13 mouse cellular contexts compared by ENCODE assay signal in genomic region chr19:40813385-40813784, GRCm38 (mm10). TPM values are rescaled to one million over a fixed set of nuclear protein-coding genes. Genes with fewer than 3 reads are reported as not detected.
DNase-seq lines count a peak whose midpoint lies in the region; ATAC-seq lines count a peak whose summit lies in the region.
"Had no signal": no experiment of that assay in that cellular context is flagged by ENCODE, and none has a peak within 500 bp of the region (broad histone marks: within the 10 kb centered on the region; RNA-seq: fewer than 3 reads in every experiment).

No protein-coding gene starts in this region.

- no peaks in the 10 kb centered on the region for H3K9me3 ChIP-seq in liver, embryonic 11.5 days (ENCODE audit: control insufficient read depth, low read length)
- H3K9me3 ChIP-seq in hindbrain, embryonic 16.5 days (ENCODE audit: control insufficient read depth, low read length): no peaks in the 10 kb centered on the region
- H3K9me3 ChIP-seq: embryonic facial prominence, embryonic 10.5 days; hindbrain, embryonic 12.5 days had no signal

- H3K4me2 ChIP-seq in liver, embryonic 11.5 days: peak overlapping the region; percentile 70
- H3K4me2 ChIP-seq in hindbrain, embryonic 16.5 days (ENCODE audit: low read length): no peak overlapping the region
- H3K4me2 ChIP-seq: hindbrain, embryonic 12.5 days had no signal

- DNase-seq in embryo, embryonic 10.5 days (ENCODE audit: low spot score): peak; percentile 10
- DNase-seq in embryo, embryonic 9.5 days (ENCODE audit: extremely low spot score): no peak
- DNase-seq in spleen, adult 12 weeks (ENCODE audit: low spot score): peak; percentile 74
- DNase-seq in spleen, adult 18-20 months: no peak
- DNase-seq in liver, embryonic 11.5 days (ENCODE audit: low spot score): peak; percentile 64
- DNase-seq in spleen, postnatal 36 days (ENCODE audit: low spot score in 2 of 2): peak; percentile 55 to 74
- no peak for DNase-seq in MN1 (ENCODE audit: low spot score)
- DNase-seq: kidney, postnatal 4 days; right cerebral cortex, postnatal 4 days had no signal

- peaks cover 35% of the 10 kb centered on the region for H3K4me1 ChIP-seq in liver, embryonic 11.5 days (replicated peaks; ENCODE audit: control insufficient read depth, insufficient read depth, low read length)
- H3K4me1 ChIP-seq in hindbrain, embryonic 16.5 days (ENCODE audit: control insufficient read depth, insufficient read depth, low read depth, low read length): no peaks in the 10 kb centered on the region
- H3K4me1 ChIP-seq: embryonic facial prominence, embryonic 10.5 days; hindbrain, embryonic 12.5 days had no signal

- H3K4me3 ChIP-seq in liver, embryonic 11.5 days (ENCODE audit: low read depth, low read length): peak overlapping the region; percentile 28
- no peak overlapping the region for H3K4me3 ChIP-seq in hindbrain, embryonic 16.5 days (ENCODE audit: low read length)
- H3K4me3 ChIP-seq: embryonic facial prominence, embryonic 10.5 days; hindbrain, embryonic 12.5 days had no signal

- H3K9ac ChIP-seq in liver, embryonic 11.5 days (ENCODE audit: low read depth, low read length): peak overlapping the region; percentile 59
- H3K9ac ChIP-seq in hindbrain, embryonic 16.5 days (ENCODE audit: low read depth, low read length): no peak overlapping the region
- H3K9ac ChIP-seq: hindbrain, embryonic 12.5 days had no signal

- ATAC-seq in liver, embryonic 11.5 days (replicated peaks; ENCODE audit: low FRiP score): peak; percentile 96
- ATAC-seq in hindbrain, embryonic 16.5 days: no peak

- no peaks in the 10 kb centered on the region for H3K36me3 ChIP-seq in liver, embryonic 11.5 days (ENCODE audit: control insufficient read depth, insufficient read depth, low read length)
- no peaks in the 10 kb centered on the region for H3K36me3 ChIP-seq in hindbrain, embryonic 16.5 days (ENCODE audit: control insufficient read depth, insufficient read depth, low read length)
- H3K36me3 ChIP-seq: embryonic facial prominence, embryonic 10.5 days; hindbrain, embryonic 12.5 days had no signal

- H3K27me3 ChIP-seq in liver, embryonic 11.5 days (replicated peaks; ENCODE audit: control insufficient read depth, insufficient read depth, low read length): no peaks in the 10 kb centered on the region
- H3K27me3 ChIP-seq in hindbrain, embryonic 16.5 days (replicated peaks; ENCODE audit: control insufficient read depth, insufficient read depth, low read length): no peaks in the 10 kb centered on the region
- H3K27me3 ChIP-seq: hindbrain, embryonic 12.5 days had no signal

- 32% methylated on average over 14 of the region's 14 CpGs for WGBS in liver, embryonic 11.5 days
- WGBS in hindbrain, embryonic 16.5 days: 83% methylated on average over 14 of the region's 14 CpGs

- peak overlapping the region; percentile 97 for H3K27ac ChIP-seq in liver, embryonic 11.5 days (ENCODE audit: low read depth, low read length)
- no peak overlapping the region for H3K27ac ChIP-seq in hindbrain, embryonic 16.5 days (ENCODE audit: low read depth, low read length)
- H3K27ac ChIP-seq: embryonic facial prominence, embryonic 10.5 days; hindbrain, embryonic 12.5 days; macrophage had no signal

RNA-seq across cellular contexts. Expression of gene Ccnj, which starts 17.7 kb away (rescaled TPM):
- polyA plus RNA-seq in liver, embryonic 11.5 days (2014; fragmentation: Nextera tagmentation; extraction: Ambion mirVana): 12.4 and 13.2 TPM in 2 replicates
- polyA plus RNA-seq in hindbrain, embryonic 16.5 days (2015; fragmentation: Nextera tagmentation; extraction: Ambion mirVana): 11.9 and 15.2 TPM in 2 replicates

Comparison
In these comparisons a context has a peak if more than half of its experiments do, and no peak if none do; other contexts are left out.
1. DNase-seq: peak in embryo, embryonic 10.5 days (single experiment), spleen, adult 12 weeks (single experiment), liver, embryonic 11.5 days (single experiment) and spleen, postnatal 36 days (2 of 2); none in embryo, embryonic 9.5 days (single experiment), spleen, adult 18-20 months (0 of 2) and MN1 (single experiment).